Mouse (Mus musculus) urinary bladder, postnatal 4 days (tissue): ENCODE results near the gene Camk1d.
"Not testable (repeated sequence)": the region's sequence is repeated elsewhere in the genome, so short reads cannot be mapped to it uniquely, and the experiment has no call there.

ENCODE experiments used
- DNase-seq, 2 experiments: peaks; one replicate each; pipeline ENCODE4 v3.0.0; 2021 to 2022; ENCODE audit warnings: low spot score in 2 of 2

Camk1d gene

GRCm38 (mm10) chr2:5258250-5258649 lies 456.1 kb downstream of the Camk1d start:
- DNase-seq = no peak

GRCm38 (mm10) chr2:5249969-5250368 lies 464.3 kb downstream of the Camk1d start:
- DNase-seq = peak; percentile 52 to 64

GRCm38 (mm10) chr2:5249199-5249598 lies 465.1 kb downstream of the Camk1d start:
- DNase-seq = not testable (repeated sequence)
